Mouse (Mus musculus) olfactory bulb, adult 2 months (tissue): ENCODE results near the gene Prrc2c.

Experiments used
- CTCF ChIP-seq: fragments of 200-500 bp; IDR thresholded peaks from 2 replicates; pipeline ENCODE4 v1.5.1; 2012; ENCODE audit warnings: low read depth, mild to moderate bottlenecking, low read length, moderate library complexity; ENCODE audit not compliant: insufficient read depth
- POLR2A ChIP-seq: fragments of 200-500 bp; IDR thresholded peaks from 2 replicates; pipeline ENCODE4 v1.6.1; 2012; ENCODE audit warnings: mild to moderate bottlenecking, low read depth, low read length, moderate library complexity; ENCODE audit not compliant: insufficient read depth

- TF ChIP-seq POLR2A, result no peak
- TF ChIP-seq CTCF, result no peak
Observed at GRCm38 (mm10) chr1:162773661-162774060, 33.3 kb upstream of the Prrc2c start.
